Mouse (Mus musculus) limb, embryonic 13.5 days (tissue): ENCODE results near the gene Mafb. TPM values are rescaled to one million over a fixed set of nuclear protein-coding genes. Genes with fewer than 3 reads are reported as not detected.

Experiments used
- ATAC-seq: fragments of 200-750 bp; cut with Nextera tagmentation; 2 replicates; pipeline ENCODE4 v1.8.0; 2017; ENCODE audit warnings: low read depth, moderate number of reproducible peaks, moderate TSS enrichment; ENCODE audit not compliant: low FRiP score
- H3K27ac ChIP-seq: fragments of 300-500 bp; sonication (generic); 2 replicates; pipeline ENCODE4 v1.5.1; 2015; ENCODE audit warnings: inconsistent platforms, mild to moderate bottlenecking, moderate library complexity
- H3K27me3 ChIP-seq: fragments of 300-500 bp; sonication (generic); 2 replicates; pipeline ENCODE4 v1.6.1; 2015; ENCODE audit warnings: mild to moderate bottlenecking, inconsistent platforms
- H3K36me3 ChIP-seq: fragments of 300-500 bp; sonication (generic); 2 replicates; pipeline ENCODE4 v1.6.1; 2015; ENCODE audit warnings: inconsistent platforms, mild to moderate bottlenecking, moderate library complexity
- H3K4me1 ChIP-seq: fragments of 300-500 bp; sonication (generic); 2 replicates; pipeline ENCODE4 v1.6.1; 2015; ENCODE audit warnings: inconsistent platforms
- H3K4me2 ChIP-seq: fragments of 300-500 bp; sonication (generic); replicated peaks from 2 replicates; pipeline ENCODE4 v1.6.1; 2015; ENCODE audit warnings: inconsistent platforms, mild to moderate bottlenecking, moderate library complexity
- H3K4me3 ChIP-seq: fragments of 300-500 bp; sonication (generic); 2 replicates; pipeline ENCODE4 v1.5.1; 2015; ENCODE audit warnings: moderate library complexity, mild to moderate bottlenecking, inconsistent platforms
- H3K9ac ChIP-seq: fragments of 300-500 bp; sonication (generic); 2 replicates; pipeline ENCODE4 v1.6.1; 2015; ENCODE audit warnings: mild to moderate bottlenecking, inconsistent platforms
- H3K9me3 ChIP-seq: fragments of 300-500 bp; sonication (generic); 2 replicates; pipeline ENCODE4 v1.6.1; 2016; ENCODE audit warnings: inconsistent platforms
- WGBS: fragments of 180-500 bp; shearing (Covaris S2); methylation state at CpG from one replicate; pipeline ENCODE4 v1.1.7; 2015; 5-methylcytosine and 5-hydroxymethylcytosine counted together
- polyA plus RNA-seq: library from polyadenylated mRNA; unstranded; fragments of >200 nt; fragmentation: Nextera tagmentation; extraction: Ambion mirVana; gene quantifications from 2 replicates; pipeline ENCODE4 v1.2.1, GENCODE M21; 2015

The Mafb gene
- polyA plus RNA-seq, 1 experiment from 2014 or later: 30.9 TPM

- Histone ChIP-seq H3K27ac (no peak overlapping the region), H3K9me3 (no peaks in the 10 kb centered on the region), H3K36me3 (no peaks in the 10 kb centered on the region), H3K27me3 (peaks cover 4% of the 10 kb centered on the region; the same call in 1 of the 2 replicates), H3K4me2 (no peak overlapping the region), H3K4me1 (0 out of 2 replicates have a peak, but pooled peaks cover 3% of the 10 kb centered on the region), H3K4me3 (no peak overlapping the region), H3K9ac (no peak overlapping the region)
- no peak for ATAC-seq
- 32% methylated on average over 2 of the region's 2 CpGs for WGBS
These were observed 30.8 kb downstream of the Mafb start for GRCm38 (mm10) chr2:160336053-160336452.

- peaks cover 4% of the 10 kb centered on the region; the same call in 1 of the 2 replicates for H3K27me3 ChIP-seq
- H3K4me2 ChIP-seq: no peak overlapping the region
- no peak for ATAC-seq
- no peaks in the 10 kb centered on the region for H3K36me3 ChIP-seq
- 37% methylated on average over 1 of the region's 1 CpGs for WGBS
- H3K9ac ChIP-seq: no peak overlapping the region
- H3K9me3 ChIP-seq: no peaks in the 10 kb centered on the region
- no peak overlapping the region for H3K27ac ChIP-seq
- no peak overlapping the region for H3K4me3 ChIP-seq
- 0 out of 2 replicates have a peak, but pooled peaks cover 3% of the 10 kb centered on the region for H3K4me1 ChIP-seq
These were observed 31.8 kb downstream of the Mafb start for GRCm38 (mm10) chr2:160335043-160335442.

GRCm38 (mm10) chr2:160334111-160334661, 32.7 kb downstream of the Mafb start, which contains the start of gene Gm826:
Gene Gm826, minus strand, starts transcription at chr2:160334162.
- Histone ChIP-seq H3K9ac (no peak within 1 kb of the TSS), H3K36me3 (no peaks in the 10 kb centered on the region), H3K4me3 (no peak within 1 kb of the TSS), H3K27ac (no peak within 1 kb of the TSS), H3K9me3 (no peaks in the 10 kb centered on the region), H3K27me3 (peaks cover 4% of the 10 kb centered on the region; the same call in 1 of the 2 replicates), H3K4me1 (peaks cover 6% of the 10 kb centered on the region; the same call in 1 of the 2 replicates), H3K4me2 (no peak within 1 kb of the TSS)
- WGBS: 45% methylated on average over 4 of the region's 4 CpGs
- ATAC-seq: no peak

GRCm38 (mm10) chr2:160332516-160333325, 34.1 kb downstream of the Mafb start:
- Histone ChIP-seq H3K27ac (no peak overlapping the region), H3K4me1 (peaks cover 10% of the 10 kb centered on the region; the same call in 1 of the 2 replicates), H3K9ac (no peak overlapping the region), H3K4me2 (no peak overlapping the region), H3K27me3 (peaks cover 4% of the 10 kb centered on the region; the same call in 1 of the 2 replicates), H3K4me3 (no peak overlapping the region), H3K36me3 (no peaks in the 10 kb centered on the region), H3K9me3 (no peaks in the 10 kb centered on the region)
- WGBS: 74% methylated on average over 12 of the region's 12 CpGs
- no peak for ATAC-seq

GRCm38 (mm10) chr2:160328886-160329285, 38.0 kb downstream of the Mafb start:
- Histone ChIP-seq H3K4me2 (no peak overlapping the region), H3K4me1 (peaks cover 14% of the 10 kb centered on the region; the same call in 1 of the 2 replicates), H3K9me3 (no peaks in the 10 kb centered on the region), H3K27ac (no peak overlapping the region), H3K4me3 (no peak overlapping the region), H3K27me3 (0 out of 2 replicates have a peak, but pooled peaks cover 7% of the 10 kb centered on the region), H3K36me3 (no peaks in the 10 kb centered on the region), H3K9ac (no peak overlapping the region)
- no peak for ATAC-seq
- whole genome bisulfite sequencing: 30% methylated on average over 9 of the region's 9 CpGs

GRCm38 (mm10) chr2:160327716-160328115, 39.1 kb downstream of the Mafb start:
- WGBS: 78% methylated on average over 4 of the region's 4 CpGs

GRCm38 (mm10) chr2:160327167-160327566, 39.7 kb downstream of the Mafb start:
- Histone ChIP-seq H3K4me3 (no peak overlapping the region), H3K36me3 (no peaks in the 10 kb centered on the region), H3K4me1 (peaks cover 14% of the 10 kb centered on the region; the same call in 1 of the 2 replicates), H3K9me3 (no peaks in the 10 kb centered on the region), H3K4me2 (no peak overlapping the region), H3K27ac (no peak overlapping the region), H3K27me3 (0 out of 2 replicates have a peak, but pooled peaks cover 8% of the 10 kb centered on the region), H3K9ac (no peak overlapping the region)
- no peak for ATAC-seq
- WGBS: 30% methylated on average over 4 of the region's 4 CpGs

More at GRCm38 (mm10) chr2:160327716-160328115, 39.1 kb downstream of the Mafb start:
- Histone ChIP-seq H3K4me3 (no peak overlapping the region), H3K27ac (no peak overlapping the region), H3K9ac (no peak overlapping the region), H3K9me3 (no peaks in the 10 kb centered on the region), H3K27me3 (0 out of 2 replicates have a peak, but pooled peaks cover 9% of the 10 kb centered on the region), H3K4me1 (peaks cover 14% of the 10 kb centered on the region; the same call in 1 of the 2 replicates), H3K4me2 (no peak overlapping the region), H3K36me3 (no peaks in the 10 kb centered on the region)
- no peak for ATAC-seq

- Histone ChIP-seq H3K4me1 (peaks cover 18% of the 10 kb centered on the region), H3K9ac (no peak overlapping the region), H3K36me3 (no peaks in the 10 kb centered on the region), H3K27me3 (0 out of 2 replicates have a peak, but pooled peaks cover 6% of the 10 kb centered on the region), H3K27ac (no peak overlapping the region), H3K4me2 (no peak overlapping the region), H3K4me3 (no peak overlapping the region), H3K9me3 (no peaks in the 10 kb centered on the region)
- WGBS: 70% methylated on average over 6 of the region's 6 CpGs
- ATAC-seq: no peak
These were observed 41.7 kb downstream of the Mafb start for GRCm38 (mm10) chr2:160325105-160325644.

- no peak overlapping the region for H3K4me2 ChIP-seq
- H3K27ac ChIP-seq: no peak overlapping the region
- 18% methylated on average over 4 of the region's 4 CpGs for WGBS
- peaks cover 4% of the 10 kb centered on the region for H3K4me1 ChIP-seq
- no peak overlapping the region for H3K4me3 ChIP-seq
- H3K36me3 ChIP-seq: no peaks in the 10 kb centered on the region
- 0 out of 2 replicates have a peak, but pooled peaks cover 2% of the 10 kb centered on the region for H3K27me3 ChIP-seq
- H3K9me3 ChIP-seq: no peaks in the 10 kb centered on the region
- no peak overlapping the region for H3K9ac ChIP-seq
- no peak for ATAC-seq
These were observed 45.0 kb downstream of the Mafb start for GRCm38 (mm10) chr2:160321829-160322228.

- Histone ChIP-seq H3K4me2 (no peak overlapping the region), H3K36me3 (no peaks in the 10 kb centered on the region), H3K9ac (no peak overlapping the region), H3K9me3 (no peaks in the 10 kb centered on the region), H3K4me3 (no peak overlapping the region), H3K27ac (no peak overlapping the region), H3K4me1 (peaks cover 10% of the 10 kb centered on the region), H3K27me3 (0 out of 2 replicates have a peak, but pooled peaks cover 2% of the 10 kb centered on the region)
- no peak for ATAC-seq
- WGBS: 81% methylated on average over 4 of the region's 4 CpGs
These were observed 48.6 kb downstream of the Mafb start for GRCm38 (mm10) chr2:160318255-160318654.
